Mouse (Mus musculus) neural tube, embryonic 12.5 days (tissue): ENCODE data around the gene Bco1. TPM values are rescaled to one million over a fixed set of nuclear protein-coding genes. Genes with fewer than 3 reads are reported as not detected.

ENCODE experiments used
- ATAC-seq: fragments of 200-750 bp; cut with Nextera tagmentation; 2 replicates; pipeline ENCODE4 v1.8.0; 2017; ENCODE audit warnings: low read depth, mild to moderate bottlenecking, moderate TSS enrichment, moderate library complexity; ENCODE audit not compliant: low FRiP score
- H3K27ac ChIP-seq: fragments of 300-500 bp; sonication (generic); 2 replicates; pipeline ENCODE4 v1.5.1; 2016
- H3K27me3 ChIP-seq: fragments of 300-500 bp; sonication (generic); replicated peaks from 2 replicates; pipeline ENCODE4 v1.6.1; 2016; ENCODE audit warnings: mild to moderate bottlenecking
- H3K36me3 ChIP-seq: fragments of 300-500 bp; sonication (generic); 2 replicates; pipeline ENCODE4 v1.6.1; 2016; ENCODE audit warnings: mild to moderate bottlenecking
- H3K4me1 ChIP-seq: fragments of 300-500 bp; sonication (generic); 2 replicates; pipeline ENCODE4 v1.6.1; 2016
- H3K4me2 ChIP-seq: fragments of 300-500 bp; sonication (generic); replicated peaks from 2 replicates; pipeline ENCODE4 v1.6.1; 2016; ENCODE audit warnings: mild to moderate bottlenecking
- H3K4me3 ChIP-seq: fragments of 300-500 bp; sonication (generic); 2 replicates; pipeline ENCODE4 v1.5.1; 2016
- H3K9ac ChIP-seq: fragments of 300-500 bp; sonication (generic); 2 replicates; pipeline ENCODE4 v1.6.1; 2016; ENCODE audit warnings: mild to moderate bottlenecking
- H3K9me3 ChIP-seq: fragments of 300-500 bp; sonication (generic); 2 replicates; pipeline ENCODE4 v1.6.1; 2016; ENCODE audit warnings: mild to moderate bottlenecking
- WGBS: fragments of 180-500 bp; shearing (Covaris S2); methylation state at CpG from one replicate; pipeline ENCODE4 v1.1.7; 2016; 5-methylcytosine and 5-hydroxymethylcytosine counted together
- polyA plus RNA-seq: library from polyadenylated mRNA; unstranded; fragments of >200 nt; fragmentation: Nextera tagmentation; extraction: Ambion mirVana; gene quantifications from 2 replicates; pipeline ENCODE4 v1.2.1, GENCODE M21; 2016

Bco1 gene
- polyA plus RNA-seq, 1 experiment from 2014 or later, result 0.52 TPM

DNA sequence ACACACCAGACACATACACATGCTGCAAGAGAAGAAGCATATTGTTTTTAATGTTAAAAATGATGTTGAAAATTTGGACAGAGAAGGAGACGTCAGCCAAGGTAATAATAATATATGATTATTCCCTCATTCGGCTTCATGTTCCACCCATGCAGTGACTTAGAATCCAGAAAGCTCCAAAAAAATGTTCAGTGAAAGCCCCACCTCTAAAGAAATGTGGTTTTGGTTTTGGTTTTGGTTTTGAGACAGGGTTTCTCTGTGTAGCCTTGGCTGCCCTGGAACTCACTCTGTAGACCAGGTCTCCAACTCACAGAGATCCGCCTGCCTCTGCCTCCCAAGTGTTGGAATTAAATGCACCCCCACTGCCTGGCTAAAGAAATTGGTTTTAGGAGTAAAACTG lies 30.2 kb downstream of the Bco1 start:
- Histone ChIP-seq H3K4me3 (no peak overlapping the region), H3K4me2 (no peak overlapping the region), H3K27me3 (no peaks in the 10 kb centered on the region), H3K9ac (no peak overlapping the region), H3K27ac (no peak overlapping the region), H3K36me3 (no peaks in the 10 kb centered on the region), H3K9me3 (no peaks in the 10 kb centered on the region), H3K4me1 (no peaks in the 10 kb centered on the region)
- 90% methylated on average over 3 of the region's 3 CpGs for WGBS
- ATAC-seq, result no peak

DNA sequence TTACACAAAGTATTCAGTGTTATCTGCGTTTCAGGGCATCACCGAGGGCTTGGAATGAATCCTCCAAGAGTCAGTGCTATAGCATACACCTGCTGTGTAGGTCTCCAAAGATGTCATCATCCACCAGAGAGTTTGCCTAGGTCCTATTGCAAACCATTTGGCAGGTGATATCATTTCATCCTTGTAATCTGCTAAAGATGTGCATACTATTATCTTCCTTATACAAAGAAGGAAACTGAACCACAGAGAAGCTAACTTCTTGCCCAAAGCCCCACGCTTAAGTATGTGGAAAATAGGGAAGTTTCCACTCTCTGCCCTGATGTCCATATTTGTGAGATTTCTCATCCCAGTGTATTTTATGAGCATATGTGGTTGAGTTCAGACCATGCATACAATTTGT lies 30.8 kb downstream of the Bco1 start:
- Histone ChIP-seq H3K4me2 (no peak overlapping the region), H3K27ac (no peak overlapping the region), H3K27me3 (no peaks in the 10 kb centered on the region), H3K9me3 (no peaks in the 10 kb centered on the region), H3K36me3 (no peaks in the 10 kb centered on the region), H3K4me1 (no peaks in the 10 kb centered on the region), H3K9ac (no peak overlapping the region), H3K4me3 (no peak overlapping the region)
- WGBS, result 95% methylated on average over 3 of the region's 3 CpGs
- ATAC-seq, result no peak

DNA sequence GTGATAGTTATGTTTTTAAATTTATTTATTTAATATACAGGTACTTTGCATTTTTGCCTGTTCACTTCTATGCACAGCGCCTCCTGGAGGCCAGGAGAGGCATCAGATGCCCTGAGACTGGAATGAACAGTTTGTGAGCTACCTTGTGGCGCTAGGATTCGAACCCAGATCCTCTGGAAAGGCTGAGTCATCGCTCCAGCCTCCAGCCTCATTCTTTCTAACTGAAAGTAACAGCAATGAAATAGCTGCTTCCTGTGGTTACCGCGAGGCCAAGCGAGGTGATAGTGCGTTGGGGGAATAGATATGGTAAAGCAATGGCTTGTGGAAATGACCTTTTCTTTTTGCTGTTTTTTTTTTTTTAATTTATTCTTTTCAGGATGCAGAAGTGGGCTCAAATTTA lies 31.4 kb downstream of the Bco1 start:
- Histone ChIP-seq H3K36me3 (no peaks in the 10 kb centered on the region), H3K4me1 (no peaks in the 10 kb centered on the region), H3K4me3 (no peak overlapping the region), H3K9me3 (no peaks in the 10 kb centered on the region), H3K27me3 (no peaks in the 10 kb centered on the region), H3K27ac (no peak overlapping the region), H3K4me2 (no peak overlapping the region), H3K9ac (no peak overlapping the region)
- 85% methylated on average over 8 of the region's 8 CpGs for WGBS
- no peak for ATAC-seq

DNA sequence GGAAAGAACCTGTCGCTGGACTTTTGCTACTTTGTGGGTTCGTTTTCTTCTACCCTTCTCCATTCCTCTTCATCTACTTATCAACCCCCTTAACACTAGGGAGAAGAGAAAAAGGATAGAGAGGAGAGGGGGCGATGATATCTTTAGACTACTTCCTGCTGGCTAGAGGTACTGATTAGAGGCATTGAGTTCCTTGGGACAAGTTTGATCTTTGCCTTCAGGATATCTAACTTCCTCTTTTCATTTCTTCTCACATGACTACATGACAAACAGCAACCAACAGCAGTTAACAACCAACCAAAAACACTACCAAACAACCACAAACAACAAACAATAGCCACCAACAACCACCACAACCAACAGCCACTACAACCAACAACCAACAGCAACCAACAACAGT lies 38.0 kb downstream of the Bco1 start:
- 89% methylated on average over 3 of the region's 3 CpGs for WGBS
- Histone ChIP-seq H3K27me3 (no peaks in the 10 kb centered on the region), H3K9ac (no peak overlapping the region), H3K9me3 (no peaks in the 10 kb centered on the region), H3K36me3 (no peaks in the 10 kb centered on the region), H3K4me1 (no peaks in the 10 kb centered on the region), H3K4me2 (no peak overlapping the region), H3K27ac (no peak overlapping the region), H3K4me3 (no peak overlapping the region)
- no peak for ATAC-seq

DNA sequence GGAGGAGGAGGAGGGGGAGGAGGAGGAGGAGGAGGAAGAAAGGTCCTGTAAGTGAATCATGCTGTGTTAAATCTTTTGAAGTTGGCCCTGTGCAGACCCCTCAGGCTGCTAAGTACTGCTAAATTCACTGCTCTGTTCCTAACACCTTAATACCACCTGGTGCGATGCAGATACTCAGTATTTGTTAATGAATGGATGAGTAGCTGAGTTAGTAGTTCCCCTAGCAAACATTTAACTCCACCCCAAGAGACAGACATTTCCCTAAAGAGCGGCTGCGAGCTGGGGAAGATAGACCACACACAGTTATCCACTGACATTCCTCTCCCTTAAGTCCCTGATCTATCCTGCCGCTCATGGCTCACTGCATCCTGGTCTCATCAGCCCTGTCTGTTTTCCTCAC lies 40.7 kb downstream of the Bco1 start:
- Histone ChIP-seq H3K36me3 (no peaks in the 10 kb centered on the region), H3K4me1 (no peaks in the 10 kb centered on the region), H3K9ac (no peak overlapping the region), H3K4me2 (no peak overlapping the region), H3K27me3 (no peaks in the 10 kb centered on the region), H3K4me3 (no peak overlapping the region), H3K27ac (no peak overlapping the region), H3K9me3 (no peaks in the 10 kb centered on the region)
- WGBS, result 23% methylated on average over 4 of the region's 4 CpGs
- ATAC-seq, result no peak

DNA sequence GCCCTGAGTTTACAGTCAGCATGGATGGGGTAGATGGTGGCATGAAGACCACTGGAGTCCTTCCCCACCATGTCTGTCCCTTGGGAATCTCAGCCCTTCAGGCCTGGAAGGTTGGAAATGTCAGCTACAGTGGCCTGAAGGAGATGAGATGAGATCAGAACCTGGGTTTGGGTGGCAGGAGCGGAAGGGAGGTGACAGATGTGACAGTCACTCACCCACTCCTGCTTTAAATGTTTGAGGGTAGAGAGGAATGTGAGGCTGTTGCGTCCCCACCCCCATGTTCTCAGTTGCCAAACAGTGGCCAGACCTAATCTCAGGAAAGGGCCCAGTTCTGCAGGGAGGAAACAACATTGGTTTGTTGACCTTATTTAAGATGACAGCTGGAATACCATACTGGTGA lies 41.1 kb downstream of the Bco1 start:
- Histone ChIP-seq H3K27ac (no peak overlapping the region), H3K36me3 (no peaks in the 10 kb centered on the region), H3K27me3 (no peaks in the 10 kb centered on the region), H3K4me1 (no peaks in the 10 kb centered on the region), H3K9me3 (no peaks in the 10 kb centered on the region), H3K4me2 (no peak overlapping the region), H3K9ac (no peak overlapping the region), H3K4me3 (no peak overlapping the region)
- ATAC-seq, result no peak
- WGBS, result 51% methylated on average over 2 of the region's 2 CpGs

DNA sequence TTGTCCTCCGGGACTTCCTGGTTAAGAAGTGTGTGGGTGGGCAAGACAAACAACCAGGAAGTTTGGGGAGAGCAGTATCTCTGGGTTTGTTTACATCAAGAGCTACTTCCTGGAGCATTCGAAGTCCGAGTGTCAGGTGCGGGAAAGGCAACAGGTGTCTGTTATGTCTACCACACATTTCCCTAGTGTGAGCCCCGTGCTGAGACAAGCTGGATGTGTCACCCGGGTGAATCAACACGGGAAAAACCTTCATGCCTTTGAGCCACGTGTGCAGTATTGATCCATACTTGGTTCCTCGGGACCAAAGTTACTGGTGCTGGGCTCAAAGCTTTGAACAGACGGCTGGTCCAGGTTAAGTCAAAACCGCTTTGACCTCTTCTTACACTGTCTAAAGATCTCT lies 41.7 kb downstream of the Bco1 start:
- H3K9me3 ChIP-seq, result no peaks in the 10 kb centered on the region
- no peaks in the 10 kb centered on the region for H3K27me3 ChIP-seq
- H3K36me3 ChIP-seq, result no peaks in the 10 kb centered on the region
- H3K27ac ChIP-seq, result no peak overlapping the region
- WGBS, result 70% methylated on average over 11 of the region's 11 CpGs
- no peak for ATAC-seq
- no peaks in the 10 kb centered on the region for H3K4me1 ChIP-seq
- no peak overlapping the region for H3K9ac ChIP-seq
- no peak overlapping the region for H3K4me2 ChIP-seq
- no peak overlapping the region for H3K4me3 ChIP-seq

DNA sequence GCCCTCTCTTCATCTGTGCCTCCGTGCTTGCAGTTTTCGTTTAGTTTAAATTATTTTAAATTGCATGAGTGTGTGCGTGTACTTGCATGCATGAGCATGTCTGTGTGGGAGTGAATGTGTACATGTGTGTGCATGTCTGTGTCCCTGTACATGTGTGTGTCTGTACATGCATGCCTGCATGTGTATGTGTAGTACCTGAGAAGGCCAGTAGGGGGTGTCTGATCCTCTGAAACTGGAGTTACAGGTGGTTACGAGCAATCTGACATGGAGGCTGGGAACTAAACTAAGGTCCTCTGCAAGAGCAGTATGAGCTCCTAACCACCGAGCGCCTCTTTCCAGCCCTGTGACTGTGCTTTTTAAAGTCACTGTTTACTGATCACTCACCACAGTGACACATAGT lies 52.9 kb downstream of the Bco1 start:
- no peak for ATAC-seq
- H3K4me2 ChIP-seq, result no peak overlapping the region
- H3K9me3 ChIP-seq, result no peaks in the 10 kb centered on the region
- H3K36me3 ChIP-seq, result no peaks in the 10 kb centered on the region
- no peak overlapping the region for H3K9ac ChIP-seq
- no peaks in the 10 kb centered on the region for H3K4me1 ChIP-seq
- no peak overlapping the region for H3K27ac ChIP-seq
- H3K27me3 ChIP-seq, result no peaks in the 10 kb centered on the region
- WGBS, result 94% methylated on average over 6 of the region's 6 CpGs
- no peak overlapping the region for H3K4me3 ChIP-seq

DNA sequence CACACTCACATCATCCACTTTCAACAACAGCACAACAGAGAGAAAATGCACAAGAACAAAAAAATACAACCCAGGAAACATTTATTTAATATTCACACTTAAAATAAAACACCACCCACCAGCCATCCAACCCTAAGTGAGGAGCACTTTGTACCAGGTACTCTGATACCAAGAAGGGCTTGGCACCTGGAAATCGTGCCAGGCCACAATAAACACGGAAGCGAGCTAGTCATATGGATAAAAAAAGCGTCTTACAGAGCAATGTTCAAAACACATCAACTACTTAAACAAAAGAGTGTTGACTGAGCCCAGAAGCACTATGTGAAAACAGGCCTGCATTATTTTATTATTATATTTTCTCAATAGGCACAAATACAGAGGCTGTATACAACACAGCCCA lies 60.5 kb downstream of the Bco1 start:
- WGBS, result 93% methylated on average over 4 of the region's 4 CpGs
- no peak overlapping the region for H3K4me3 ChIP-seq
- H3K9me3 ChIP-seq, result no peaks in the 10 kb centered on the region
- peak overlapping the region; percentile 94; the same call in 1 of the 2 replicates for H3K4me2 ChIP-seq
- H3K27ac ChIP-seq, result no peak overlapping the region
- H3K9ac ChIP-seq, result no peak overlapping the region
- H3K27me3 ChIP-seq, result no peaks in the 10 kb centered on the region
- peaks cover 17% of the 10 kb centered on the region for H3K4me1 ChIP-seq
- no peaks in the 10 kb centered on the region for H3K36me3 ChIP-seq
- no peak for ATAC-seq

DNA sequence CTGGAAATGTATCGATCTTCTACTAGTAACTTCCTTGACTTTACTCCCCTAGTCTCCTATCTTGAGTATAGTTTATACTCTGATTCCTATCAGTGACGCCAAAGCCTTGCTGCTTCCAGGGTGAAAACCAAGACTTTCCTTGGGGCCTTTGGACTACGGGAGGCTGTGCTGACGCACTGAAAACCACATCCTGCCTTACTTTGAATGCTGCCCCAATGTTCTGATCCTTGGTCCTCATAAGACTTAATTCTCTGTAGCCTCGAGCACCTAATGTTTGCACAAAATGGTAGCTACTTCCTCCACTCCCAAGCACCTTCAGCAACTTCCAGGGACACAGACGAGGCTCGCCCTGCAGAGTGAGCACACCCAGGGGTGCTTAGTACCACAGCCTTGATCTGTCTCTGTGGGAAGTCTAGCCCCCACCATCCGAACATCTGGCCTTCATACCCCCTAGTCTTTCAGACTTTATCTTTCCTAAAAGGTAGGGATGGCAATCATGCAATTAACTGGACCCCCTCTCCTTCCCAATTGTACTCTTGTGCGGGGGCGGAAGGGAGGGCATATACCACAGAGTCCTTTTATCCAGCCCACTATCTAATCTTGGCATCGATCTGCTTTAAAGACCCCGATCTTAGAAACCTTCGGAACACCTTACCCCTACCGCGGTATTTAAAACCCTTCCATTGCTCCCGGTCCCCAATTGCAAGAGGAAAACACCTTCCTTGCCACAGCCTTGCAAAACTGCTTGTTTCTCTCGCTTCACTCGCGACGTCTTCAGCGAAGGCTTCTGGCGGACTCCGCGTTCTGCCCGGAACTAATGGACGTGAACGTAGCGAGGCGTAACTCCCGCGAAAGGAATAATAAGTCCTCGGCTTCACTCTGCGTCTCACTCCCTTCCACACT lies 61.5 kb downstream of the Bco1 start:
- H3K27me3 ChIP-seq, result no peaks in the 10 kb centered on the region
- peaks cover 21% of the 10 kb centered on the region for H3K4me1 ChIP-seq
- WGBS, result 14% methylated on average over 33 of the region's 33 CpGs
- no peaks in the 10 kb centered on the region for H3K9me3 ChIP-seq
- peak overlapping the region; percentile 17; the same call in 1 of the 2 replicates for H3K27ac ChIP-seq
- ATAC-seq, result peak; percentile 22
- peak overlapping the region; percentile 94 for H3K4me2 ChIP-seq
- H3K4me3 ChIP-seq, result peak overlapping the region; percentile 89
- peak overlapping the region; percentile 70 for H3K9ac ChIP-seq
- H3K36me3 ChIP-seq, result no peaks in the 10 kb centered on the region

DNA sequence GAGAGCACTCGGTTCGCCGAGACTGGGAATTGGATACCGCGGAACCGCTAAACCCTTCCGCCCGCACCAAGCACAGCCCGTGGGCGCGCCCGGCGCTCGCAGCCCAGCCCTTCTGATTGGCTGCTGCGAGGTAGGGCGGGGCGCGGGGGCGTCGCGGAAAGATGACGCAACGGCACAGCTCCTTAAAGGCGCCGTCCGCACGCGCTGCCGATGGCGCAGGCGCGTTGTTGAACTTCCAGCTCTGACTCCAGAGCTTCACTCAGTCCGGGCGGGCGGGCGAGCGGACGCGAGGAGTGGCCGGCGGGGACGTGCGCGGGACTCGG lies 62.1 kb downstream of the Bco1 start:
- under 1% methylated on average over 45 of the region's 45 CpGs for WGBS
- Histone ChIP-seq H3K27me3 (no peaks in the 10 kb centered on the region), H3K36me3 (no peaks in the 10 kb centered on the region), H3K4me1 (peaks cover 21% of the 10 kb centered on the region), H3K4me3 (peak overlapping the region; percentile 89), H3K4me2 (peak overlapping the region; percentile 94), H3K9ac (peak overlapping the region; percentile 86), H3K9me3 (no peaks in the 10 kb centered on the region), H3K27ac (peak overlapping the region; percentile 17; the same call in 1 of the 2 replicates)
- peak; percentile 91 for ATAC-seq

DNA sequence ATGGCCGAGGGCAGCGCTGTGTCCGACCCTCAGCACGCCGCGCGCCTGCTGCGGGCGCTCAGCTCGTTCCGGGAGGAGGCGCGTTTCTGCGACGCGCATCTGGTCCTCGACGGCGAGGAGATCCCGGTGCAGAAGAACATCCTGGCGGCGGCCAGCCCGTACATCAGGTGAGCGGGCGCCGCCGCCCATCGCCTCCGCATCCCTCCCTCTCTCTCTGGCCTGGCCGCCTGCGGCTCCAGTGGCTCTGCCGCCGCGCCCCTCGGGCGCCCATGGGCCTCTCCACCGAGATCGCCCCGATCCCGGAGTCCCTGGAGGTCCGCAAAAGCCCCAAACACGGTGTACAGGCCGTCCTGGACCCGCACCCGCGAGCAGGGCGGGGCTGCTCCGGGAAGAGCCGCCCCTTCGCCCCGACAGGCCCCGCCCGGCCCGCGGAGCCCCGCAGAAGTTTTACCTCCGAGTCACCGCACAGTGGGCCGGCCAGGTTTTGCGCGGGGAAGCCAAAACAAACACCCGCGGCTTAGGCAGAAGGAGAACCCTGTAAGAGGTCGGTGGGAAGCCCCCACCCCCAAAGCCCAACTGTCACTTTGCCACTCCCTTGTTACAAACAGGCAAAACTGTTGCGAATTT lies 62.6 kb downstream of the Bco1 start, which contains the start of gene Gan:
Gene Gan (plus strand): TSS at position 1 of the 627 bp plus-strand sequence.
- Histone ChIP-seq H3K4me3 (peak within 1 kb of the TSS; percentile 89), H3K9me3 (no peaks in the 10 kb centered on the region), H3K27ac (peak within 1 kb of the TSS; percentile 17; the same call in 1 of the 2 replicates), H3K36me3 (no peaks in the 10 kb centered on the region), H3K4me1 (peaks cover 21% of the 10 kb centered on the region), H3K27me3 (no peaks in the 10 kb centered on the region), H3K9ac (peak within 1 kb of the TSS; percentile 86), H3K4me2 (peak within 1 kb of the TSS; percentile 94)
- peak; percentile 70 for ATAC-seq
- under 1% methylated on average over 65 of the region's 65 CpGs for WGBS
